Mouse (Mus musculus): ENCODE measurements at regions not wholly inside any gene's neighbourhood (a gene's known extent, or its start where the extent isn't known, plus 50 kb on each side); places are given as distances from the start of the nearest gene placed in this dataset.

- Histone ChIP-seq H3K36me3 (ENCODE audit: control insufficient read depth, insufficient read depth, low read length) (no peaks in the 10 kb centered on the region), H3K27ac (replicated peaks; ENCODE audit: low read depth, low read length) (no peak overlapping the region), H3K4me3 (replicated peaks; ENCODE audit: low read depth, low read length) (no peak overlapping the region), H3K9ac (replicated peaks; ENCODE audit: low read length) (no peak overlapping the region), H3K4me1 (ENCODE audit: control insufficient read depth, insufficient read depth, low read length) (no peaks in the 10 kb centered on the region), H3K9me3 (ENCODE audit: control insufficient read depth, low read length) (no peaks in the 10 kb centered on the region), H3K27me3 (ENCODE audit: control insufficient read depth, insufficient read depth, low read length) (no peaks in the 10 kb centered on the region), H3K4me2 (ENCODE audit: low read length) (no peak overlapping the region)
- 22% methylated on average over 2 of the region's 2 CpGs for WGBS
- ATAC-seq (ENCODE audit: low FRiP score, low TSS enrichment) (no peak), DNase-seq (no peak)
Observed at GRCm38 (mm10) chr11:7281656-7282055, 67.9 kb upstream of the Igfbp3 start.

- Histone ChIP-seq H3K27ac (replicated peaks; ENCODE audit: low read depth, low read length) (no peak overlapping the region), H3K4me3 (replicated peaks; ENCODE audit: low read depth, low read length) (no peak overlapping the region), H3K4me1 (ENCODE audit: control insufficient read depth, insufficient read depth, low read length) (no peaks in the 10 kb centered on the region), H3K9me3 (ENCODE audit: control insufficient read depth, low read length) (no peaks in the 10 kb centered on the region), H3K36me3 (ENCODE audit: control insufficient read depth, insufficient read depth, low read length) (no peaks in the 10 kb centered on the region), H3K9ac (replicated peaks; ENCODE audit: low read length) (no peak overlapping the region), H3K4me2 (ENCODE audit: low read length) (no peak overlapping the region), H3K27me3 (ENCODE audit: control insufficient read depth, insufficient read depth, low read length) (no peaks in the 10 kb centered on the region)
- no peak for ATAC-seq (ENCODE audit: low FRiP score, low TSS enrichment)
- DNase-seq, result no peak
- WGBS, result 62% methylated on average over 2 of the region's 2 CpGs
Observed at GRCm38 (mm10) chr11:7279891-7280290, 66.2 kb upstream of the Igfbp3 start.

DNA sequence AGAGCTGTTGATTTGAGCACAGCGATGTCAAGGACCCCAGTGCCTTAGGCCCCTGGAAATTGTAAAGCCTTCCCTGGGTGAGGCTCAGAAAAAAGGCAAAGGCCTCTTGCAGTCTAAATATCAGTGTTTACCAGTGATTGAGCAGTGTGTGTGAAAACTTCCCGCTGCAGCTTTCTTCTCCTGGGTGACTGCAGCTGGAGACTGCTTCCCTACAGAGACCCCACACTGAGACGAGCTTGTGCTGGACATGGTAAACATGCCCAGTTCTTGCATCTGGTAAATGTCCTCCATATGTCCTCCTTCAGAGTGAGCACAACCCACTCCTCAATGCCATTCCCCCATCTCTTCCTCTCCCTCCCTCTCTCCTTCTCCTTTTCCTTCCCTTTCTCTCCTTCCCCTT is 58.8 kb upstream of the Igfbp3 start:
- H3K27me3 ChIP-seq (ENCODE audit: control insufficient read depth, insufficient read depth, low read length), result no peaks in the 10 kb centered on the region
- no peaks in the 10 kb centered on the region for H3K4me1 ChIP-seq (ENCODE audit: control insufficient read depth, insufficient read depth, low read length)
- H3K36me3 ChIP-seq (ENCODE audit: control insufficient read depth, insufficient read depth, low read length), result no peaks in the 10 kb centered on the region
- H3K4me2 ChIP-seq (ENCODE audit: low read length), result no peak overlapping the region
- H3K27ac ChIP-seq (replicated peaks; ENCODE audit: low read depth, low read length), result no peak overlapping the region
- H3K9me3 ChIP-seq (ENCODE audit: control insufficient read depth, low read length), result no peaks in the 10 kb centered on the region
- no peak overlapping the region for H3K4me3 ChIP-seq (replicated peaks; ENCODE audit: low read depth, low read length)
- DNase-seq (no peak), ATAC-seq (ENCODE audit: low FRiP score, low TSS enrichment) (no peak)
- H3K9ac ChIP-seq (replicated peaks; ENCODE audit: low read length), result no peak overlapping the region
- WGBS, result 52% methylated on average over 3 of the region's 3 CpGs

DNA sequence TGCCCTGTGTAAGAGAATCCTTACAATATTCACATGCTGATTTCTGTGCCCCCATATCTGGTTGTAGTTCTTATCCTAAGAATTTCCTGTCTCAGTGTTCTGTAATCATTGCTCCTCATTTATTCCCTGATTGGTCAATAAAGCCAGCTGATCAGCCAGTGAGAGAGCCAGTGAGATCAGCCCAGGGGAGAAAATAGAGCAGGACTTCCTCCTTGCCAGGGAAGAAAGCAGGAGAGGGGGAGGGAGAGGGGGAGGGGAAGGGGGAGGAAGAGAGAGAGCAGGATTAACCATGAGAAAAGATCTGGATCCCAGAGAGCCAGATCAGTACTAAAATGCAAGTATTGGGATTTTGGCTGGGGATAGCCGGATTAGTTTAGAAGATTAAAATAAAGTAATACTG is 57.2 kb upstream of the Igfbp3 start:
- Histone ChIP-seq H3K9me3 (ENCODE audit: control insufficient read depth, low read length) (no peaks in the 10 kb centered on the region), H3K27ac (replicated peaks; ENCODE audit: low read depth, low read length) (no peak overlapping the region), H3K36me3 (ENCODE audit: control insufficient read depth, insufficient read depth, low read length) (no peaks in the 10 kb centered on the region), H3K27me3 (ENCODE audit: control insufficient read depth, insufficient read depth, low read length) (no peaks in the 10 kb centered on the region), H3K9ac (replicated peaks; ENCODE audit: low read length) (no peak overlapping the region), H3K4me1 (ENCODE audit: control insufficient read depth, insufficient read depth, low read length) (no peaks in the 10 kb centered on the region), H3K4me2 (ENCODE audit: low read length) (no peak overlapping the region), H3K4me3 (replicated peaks; ENCODE audit: low read depth, low read length) (no peak overlapping the region)
- ATAC-seq (ENCODE audit: low FRiP score, low TSS enrichment) (no peak), DNase-seq (no peak)
- WGBS, result 78% methylated on average over 1 of the region's 1 CpGs

- Histone ChIP-seq H3K9ac (replicated peaks; ENCODE audit: low read length) (no peak overlapping the region), H3K4me2 (ENCODE audit: low read length) (no peak overlapping the region), H3K27me3 (ENCODE audit: control insufficient read depth, insufficient read depth, low read length) (no peaks in the 10 kb centered on the region), H3K9me3 (ENCODE audit: control insufficient read depth, low read length) (no peaks in the 10 kb centered on the region), H3K4me3 (replicated peaks; ENCODE audit: low read depth, low read length) (no peak overlapping the region), H3K4me1 (ENCODE audit: control insufficient read depth, insufficient read depth, low read length) (no peaks in the 10 kb centered on the region), H3K27ac (replicated peaks; ENCODE audit: low read depth, low read length) (no peak overlapping the region), H3K36me3 (ENCODE audit: control insufficient read depth, insufficient read depth, low read length) (no peaks in the 10 kb centered on the region)
- DNase-seq (no peak), ATAC-seq (ENCODE audit: low FRiP score, low TSS enrichment) (no peak)
- 88% methylated on average over 4 of the region's 4 CpGs for WGBS
Observed at GRCm38 (mm10) chr11:7263971-7264370, 50.2 kb upstream of the Igfbp3 start.

All from midbrain, embryonic 14.5 days (tissue).